Mouse (Mus musculus): ENCODE measurements around the gene Ubqln3.

Ubqln3 gene

GRCm38 (mm10) chr7:104143179-104143578 lies at the start of gene Ubqln3:
TSS of gene Ubqln3 (minus strand) at chr7:104143279.
- DNase-seq: no peak

GRCm38 (mm10) chr7:104191275-104191674 lies 48.2 kb upstream of the Ubqln3 start:
- no peak for DNase-seq

- no peak for DNase-seq
Observed at GRCm38 (mm10) chr7:104183292-104183691, 40.2 kb upstream of the Ubqln3 start, which contains the start of gene Olfr648. TSS of gene Olfr648 (minus strand) at chr7:104183392.

DNA sequence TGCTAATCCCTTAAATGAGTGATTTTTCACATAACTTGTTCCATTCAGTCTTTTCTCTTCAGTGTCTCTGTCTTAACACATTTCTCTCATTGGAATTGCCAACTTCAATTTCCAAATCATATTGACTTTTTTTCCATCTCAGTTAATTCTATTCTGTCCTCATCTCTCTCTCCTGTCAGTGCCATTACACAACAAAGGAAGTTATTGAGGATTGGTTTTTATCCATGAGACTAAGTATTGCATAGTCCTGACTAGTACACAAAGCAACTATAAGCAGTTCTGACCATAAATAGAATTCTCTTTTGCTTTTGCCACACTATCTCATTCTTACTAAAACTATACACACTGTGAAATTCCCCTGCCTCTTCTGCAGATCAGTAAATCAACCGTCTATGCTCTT lies 36.0 kb upstream of the Ubqln3 start:
- DNase-seq: no peak

DNA sequence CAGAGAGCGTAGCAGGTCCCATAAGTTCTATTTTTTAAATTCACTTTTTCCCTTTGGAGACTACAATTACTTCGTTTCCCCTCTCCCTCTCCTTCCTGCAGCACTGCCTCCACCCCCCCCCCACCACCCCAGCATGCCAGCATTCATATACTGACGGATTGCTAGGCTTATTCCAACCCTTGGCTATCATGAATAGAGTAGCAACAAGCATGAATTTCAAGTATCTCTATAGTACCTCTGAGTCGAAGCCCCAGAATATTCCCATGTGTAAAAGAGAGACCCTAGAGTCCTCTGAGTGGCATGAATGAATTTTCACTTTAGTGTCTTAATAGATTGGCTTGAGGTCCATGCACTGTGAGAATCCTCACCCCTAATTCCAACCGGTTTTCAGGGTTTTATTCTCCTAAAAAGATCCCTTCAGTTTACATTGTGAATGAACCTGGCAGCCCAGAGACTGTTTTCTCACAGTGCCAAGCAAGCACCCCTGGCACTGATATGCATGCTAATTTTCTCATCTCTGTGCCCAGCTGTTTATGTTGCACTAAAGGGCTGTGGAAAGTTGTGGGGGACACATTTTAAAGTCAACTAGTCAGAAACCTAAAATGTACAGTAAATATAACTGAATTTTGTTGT lies 35.5 kb upstream of the Ubqln3 start:
- DNase-seq: no peak

GRCm38 (mm10) chr7:104175085-104175484 lies 32.0 kb upstream of the Ubqln3 start:
- DNase-seq: no peak

DNA sequence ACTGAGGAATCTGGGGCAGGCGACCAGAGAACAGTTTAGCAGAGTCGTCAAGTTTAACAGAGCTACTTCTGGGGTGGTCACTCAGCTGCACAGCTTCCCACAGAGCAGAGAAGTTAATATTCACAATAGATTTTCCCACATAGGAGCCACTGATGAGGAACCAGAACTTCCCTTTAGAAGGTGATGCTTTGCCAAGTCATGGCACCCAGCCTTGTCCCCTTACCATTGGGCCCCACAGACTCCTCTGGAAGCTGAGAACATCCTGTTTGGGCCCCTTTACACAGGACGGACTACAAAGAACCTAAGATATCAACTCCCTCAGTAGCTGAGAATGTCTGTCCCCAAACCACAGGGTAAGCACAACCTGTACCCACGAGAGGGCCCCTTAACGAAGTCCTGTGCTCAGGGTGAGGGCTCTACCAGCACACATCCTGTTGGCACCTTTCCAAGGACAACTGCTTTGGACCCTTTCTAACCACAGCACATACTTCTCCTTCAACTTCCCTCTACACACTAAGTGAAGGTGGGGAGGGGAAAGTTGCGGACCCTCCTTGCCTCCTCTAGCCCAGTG lies 26.6 kb upstream of the Ubqln3 start:
- DNase-seq: no peak

DNA sequence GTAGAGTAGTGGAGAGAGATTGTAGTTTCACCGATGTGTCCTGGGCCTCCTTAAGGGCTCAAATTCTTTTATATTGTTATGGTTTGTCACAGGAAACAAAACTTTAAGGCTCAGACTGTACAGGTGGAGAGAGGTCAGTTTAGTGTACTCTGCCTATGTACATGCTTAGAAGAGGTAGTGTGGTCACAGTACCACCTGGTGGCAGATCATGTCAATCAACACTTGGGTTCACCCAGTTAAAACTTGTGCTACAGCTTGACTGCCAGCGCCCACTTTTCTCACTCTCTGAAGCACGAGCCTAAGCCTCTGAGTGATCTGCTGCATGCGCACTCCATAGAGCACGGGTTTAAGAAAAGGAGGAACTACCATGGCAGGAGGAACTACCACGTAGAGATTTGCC lies 24.0 kb upstream of the Ubqln3 start:
- no peak for DNase-seq

GRCm38 (mm10) chr7:104150456-104150855 lies 7.4 kb upstream of the Ubqln3 start, which contains the start of gene Ubqlnl:
TSS of gene Ubqlnl (minus strand) at chr7:104150556.
- DNase-seq: no peak

GRCm38 (mm10) chr7:104137305-104137704 lies 5.8 kb downstream of the Ubqln3 start, which contains the start of gene Olfr643:
TSS of gene Olfr643 (minus strand) at chr7:104137405.
- DNase-seq: no peak

- DNase-seq: no peak
Observed at GRCm38 (mm10) chr7:104129726-104130125, 13.4 kb downstream of the Ubqln3 start, which contains the start of gene Ubqln5. TSS of gene Ubqln5 (minus strand) at chr7:104129826.

GRCm38 (mm10) chr7:104104757-104104972 lies 38.4 kb downstream of the Ubqln3 start, which contains the start of gene Olfr646:
TSS of gene Olfr646 (plus strand) at chr7:104104873.
- no peak for DNase-seq

DNA sequence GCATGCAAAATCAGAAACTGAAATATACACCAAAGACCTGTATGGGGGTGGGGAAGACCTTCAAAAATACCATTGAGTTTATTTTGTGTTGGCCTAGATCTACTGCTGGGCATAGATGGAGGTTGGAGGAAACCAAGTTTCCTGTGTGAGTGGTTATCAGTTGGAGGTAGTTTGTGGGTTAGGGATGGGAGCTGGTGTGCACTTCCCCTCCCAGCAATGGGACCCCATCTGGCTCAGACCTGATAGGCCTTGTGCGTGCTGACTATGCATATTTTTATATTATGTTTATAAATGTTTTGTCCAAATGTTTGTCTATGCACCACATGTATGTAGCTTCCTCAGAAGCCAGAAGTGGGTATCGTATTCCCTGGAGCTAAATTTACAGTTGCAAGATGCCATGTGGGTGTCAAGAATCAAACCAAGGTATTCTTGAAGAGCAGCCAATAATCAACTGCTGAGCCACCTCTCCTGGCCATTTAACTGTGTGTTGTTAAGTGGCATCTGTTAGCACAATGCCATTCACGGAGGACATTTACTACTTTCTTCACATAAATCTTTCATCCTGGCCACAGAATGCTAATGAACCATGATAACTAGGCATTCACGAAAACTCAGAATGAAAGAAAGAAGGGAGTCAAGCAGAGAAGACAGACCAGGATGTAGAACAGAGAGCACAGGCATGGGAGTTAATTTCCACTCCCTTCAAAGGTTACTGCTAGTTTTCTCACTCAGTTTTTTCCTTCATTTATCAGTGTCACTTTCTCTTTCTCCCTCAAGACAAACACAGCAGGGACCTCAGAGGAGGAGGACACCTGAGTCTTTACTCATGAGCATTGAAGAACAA lies 38.9 kb downstream of the Ubqln3 start:
- DNase-seq: no peak

Measured in lung, adult 18-20 months (tissue).